Mouse (Mus musculus) ovary, postnatal 14 days (tissue): ENCODE measurements around the gene Tgm6.

Source experiments
- DNase-seq: peaks from one replicate; pipeline ENCODE4 v3.0.0; 2022; ENCODE audit warnings: low spot score

Gene Tgm6

DNA sequence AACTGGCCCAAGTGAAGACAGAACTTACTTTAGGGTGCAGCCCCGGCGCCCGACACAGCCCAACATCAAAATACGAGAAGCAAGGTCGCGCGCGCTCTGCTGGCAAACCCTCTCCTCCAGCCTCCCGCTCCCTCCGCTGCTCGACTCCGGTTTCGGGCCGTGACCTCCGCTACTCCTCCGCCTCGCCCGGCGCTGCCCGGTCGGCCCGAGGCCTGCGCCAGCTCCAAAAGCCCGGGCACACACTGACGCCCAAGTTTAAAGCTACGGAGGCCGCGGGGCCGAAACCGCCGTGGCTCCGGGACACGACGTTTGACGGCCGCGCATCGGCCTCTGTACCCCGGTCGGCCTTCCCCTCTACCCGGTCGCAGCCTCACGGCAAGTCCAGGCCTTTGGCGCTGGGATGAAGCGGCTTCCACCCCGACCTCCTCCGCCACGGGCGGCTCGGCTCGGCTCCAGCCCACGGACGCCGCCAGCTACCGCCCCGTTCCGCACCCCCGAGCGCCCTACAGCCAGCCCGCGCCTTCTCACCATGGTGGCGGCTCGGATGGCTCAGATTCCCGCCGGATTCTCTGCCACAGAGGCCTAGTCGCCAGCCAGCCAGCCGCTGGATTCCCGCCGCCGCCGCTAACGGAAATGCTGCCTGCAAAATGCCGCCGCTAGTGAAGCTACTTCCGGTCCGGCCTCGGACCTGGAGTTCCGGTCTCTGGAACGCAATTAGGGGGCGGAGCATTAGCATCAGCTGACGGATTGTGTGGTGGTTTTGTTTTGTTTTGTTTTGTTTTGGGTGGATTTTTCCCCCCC, 66.7 kb downstream of the Tgm6 start, which contains the start of gene Snrpb:
Gene Snrpb (minus strand): TSS at position 698 of the 801 bp plus-strand sequence.
- DNase-seq = peak; percentile 86

DNA sequence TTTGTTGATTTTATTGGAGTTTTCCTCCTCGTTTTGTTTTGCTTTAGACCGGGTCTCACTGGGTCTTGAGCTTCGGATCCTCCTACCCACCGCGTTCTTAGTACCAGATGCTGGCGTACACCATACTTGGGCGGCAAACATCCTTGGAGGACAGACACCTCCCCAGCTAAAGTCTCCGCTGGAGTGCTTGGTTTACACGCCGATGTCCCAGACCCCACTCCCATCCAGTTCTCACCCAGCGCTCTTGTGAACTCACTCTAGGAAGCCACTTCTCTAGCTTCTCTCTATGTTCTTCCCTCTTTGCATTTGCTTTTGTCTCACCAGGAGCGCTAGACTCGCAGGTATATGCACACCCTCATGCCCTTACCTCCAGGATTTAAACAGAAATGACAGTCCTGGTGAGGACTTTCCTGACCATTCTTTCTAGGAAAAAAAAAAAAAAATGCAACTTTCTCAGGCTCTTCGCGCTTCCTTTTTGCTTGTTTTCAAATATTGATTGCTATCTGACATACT, 67.3 kb downstream of the Tgm6 start:
- DNase-seq = no peak

DNA sequence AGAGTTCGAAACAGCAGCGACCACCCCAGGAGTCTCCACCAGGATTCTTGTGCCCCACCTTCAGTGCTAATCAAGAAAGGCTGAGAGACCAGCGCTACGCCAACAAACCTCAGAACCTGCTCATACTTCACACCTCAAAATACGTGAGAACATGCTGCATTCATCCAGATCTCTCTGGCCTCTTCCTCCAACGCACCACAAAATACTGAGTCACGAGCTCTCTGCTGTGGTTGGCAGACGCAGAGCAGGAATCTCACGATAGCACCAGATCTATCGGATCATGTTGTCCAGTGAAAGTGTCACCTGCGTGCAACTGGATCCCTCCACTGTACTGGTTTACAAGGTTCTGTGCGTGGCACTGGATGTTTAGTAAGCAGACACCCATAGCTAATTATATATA, 76.2 kb downstream of the Tgm6 start:
- DNase-seq = no peak

DNA sequence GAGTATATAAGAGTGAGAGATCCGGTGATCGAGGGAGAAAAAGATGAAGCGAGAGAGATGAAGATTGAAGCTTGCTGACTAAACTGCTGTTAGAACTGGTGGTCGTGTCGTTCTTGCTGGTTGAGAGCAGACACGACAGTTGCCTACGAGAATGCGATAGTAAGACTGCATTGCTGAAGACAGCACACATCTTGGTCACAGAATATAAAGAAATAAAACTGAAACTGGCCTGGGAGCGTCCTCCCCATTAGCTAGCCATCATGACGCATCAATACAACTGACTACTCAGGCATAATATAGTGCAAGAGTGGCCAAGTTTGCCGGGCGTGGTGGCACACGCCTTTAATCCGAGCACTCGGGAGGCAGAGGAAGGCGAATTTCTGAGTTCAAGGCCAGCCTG, 82.7 kb downstream of the Tgm6 start, which contains the start of gene Tmc2:
Gene Tmc2 (plus strand): TSS at position 301 of the 400 bp plus-strand sequence.
- no peak for DNase-seq

DNA sequence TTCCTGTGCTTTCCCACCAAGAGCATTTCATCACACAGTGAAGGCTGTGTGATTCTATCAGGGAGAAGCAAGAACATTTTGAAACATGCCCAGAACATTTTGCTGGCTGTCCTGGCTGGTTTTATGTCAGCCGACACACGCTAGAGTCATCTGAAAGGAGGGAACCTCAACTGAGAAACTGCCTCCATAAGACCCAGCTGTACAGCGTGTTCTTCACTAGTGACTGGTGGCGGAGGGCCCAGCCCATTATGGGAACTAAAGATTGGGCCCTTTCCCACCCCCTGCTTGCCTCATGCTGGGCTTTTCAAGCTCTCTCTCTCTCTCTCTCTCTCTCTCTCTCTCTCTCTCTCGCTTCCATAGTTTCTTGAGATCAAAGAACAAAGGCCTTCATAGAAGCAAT, 88.7 kb downstream of the Tgm6 start:
- DNase-seq = no peak
